Mouse (Mus musculus): ENCODE measurements around the gene Gpld1. TPM values are rescaled to one million over a fixed set of nuclear protein-coding genes. Genes with fewer than 3 reads are reported as not detected.

The Gpld1 gene
- polyA plus RNA-seq, 1 experiment from 2014 or later, result 1.5 TPM

- H3K36me3 ChIP-seq, result no peaks in the 10 kb centered on the region
- ATAC-seq (replicated peaks), result no peak
- WGBS, result 95% methylated on average over 6 of the region's 6 CpGs
- no peaks in the 10 kb centered on the region for H3K9me3 ChIP-seq
- no peaks in the 10 kb centered on the region for H3K4me1 ChIP-seq
- no peak overlapping the region for H3K27ac ChIP-seq (replicated peaks)
- H3K9ac ChIP-seq (replicated peaks), result no peak overlapping the region
- H3K4me3 ChIP-seq, result no peak overlapping the region
- H3K4me2 ChIP-seq (replicated peaks), result no peak overlapping the region
- H3K27me3 ChIP-seq, result no peaks in the 10 kb centered on the region
Measured at GRCm38 (mm10) chr13:25026409-25027113, 83.6 kb downstream of the Gpld1 start.

DNA sequence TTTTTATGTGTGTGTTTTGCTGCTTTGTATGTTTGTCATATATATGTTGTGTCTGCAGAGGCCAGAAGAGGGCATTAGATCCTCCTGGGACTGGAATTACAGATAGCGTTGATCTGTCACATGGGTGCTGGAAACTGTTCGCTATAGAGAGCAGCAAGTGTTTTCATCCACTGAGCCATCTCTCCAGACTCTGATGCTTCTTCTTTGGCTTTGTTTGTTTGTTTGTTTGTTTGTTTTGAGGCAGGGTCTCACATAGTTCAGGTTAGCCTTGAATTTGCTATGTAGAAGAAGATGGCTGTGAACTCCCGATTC lies 84.1 kb downstream of the Gpld1 start:
- Histone ChIP-seq H3K4me2 (replicated peaks) (no peak overlapping the region), H3K4me1 (no peaks in the 10 kb centered on the region), H3K27ac (replicated peaks) (no peak overlapping the region), H3K9me3 (no peaks in the 10 kb centered on the region), H3K27me3 (no peaks in the 10 kb centered on the region), H3K9ac (replicated peaks) (no peak overlapping the region), H3K36me3 (no peaks in the 10 kb centered on the region), H3K4me3 (no peak overlapping the region)
- 77% methylated on average over 3 of the region's 3 CpGs for WGBS
- no peak for ATAC-seq (replicated peaks)

- Histone ChIP-seq H3K4me2 (replicated peaks) (no peak overlapping the region), H3K9ac (replicated peaks) (no peak overlapping the region), H3K4me1 (no peaks in the 10 kb centered on the region), H3K9me3 (no peaks in the 10 kb centered on the region), H3K27me3 (no peaks in the 10 kb centered on the region), H3K36me3 (no peaks in the 10 kb centered on the region), H3K27ac (replicated peaks) (no peak overlapping the region), H3K4me3 (no peak overlapping the region)
- no peak for ATAC-seq (replicated peaks)
- WGBS, result 84% methylated on average over 2 of the region's 2 CpGs
Measured at GRCm38 (mm10) chr13:25039488-25039887, 96.5 kb downstream of the Gpld1 start.

Other genes starting within 250 kb of the Gpld1 start
- gene Armh2, start 201.9 kb upstream of the Gpld1 start, polyA plus RNA-seq (2015; fragmentation: Nextera tagmentation; extraction: Ambion mirVana), result not detected in 2 replicates
- 41.1 and 50.3 TPM in 2 replicates for gene Gmnn, start 181.2 kb upstream of the Gpld1 start, polyA plus RNA-seq (2015; fragmentation: Nextera tagmentation; extraction: Ambion mirVana)
- 29.0 and 30.8 TPM in 2 replicates for gene BC005537, start 141.5 kb upstream of the Gpld1 start, polyA plus RNA-seq (2015; fragmentation: Nextera tagmentation; extraction: Ambion mirVana)
- gene Acot13, start 111.6 kb upstream of the Gpld1 start, polyA plus RNA-seq (2015; fragmentation: Nextera tagmentation; extraction: Ambion mirVana), result 58.8 and 60.0 TPM in 2 replicates
- 46.5 and 48.9 TPM in 2 replicates for gene Tdp2, start 111.5 kb upstream of the Gpld1 start, polyA plus RNA-seq (2015; fragmentation: Nextera tagmentation; extraction: Ambion mirVana)
- 2.9 and 3.2 TPM in 2 replicates for gene D130043K22Rik, start 98.0 kb upstream of the Gpld1 start, polyA plus RNA-seq (2015; fragmentation: Nextera tagmentation; extraction: Ambion mirVana)
- gene Aldh5a1, start 5.5 kb upstream of the Gpld1 start, polyA plus RNA-seq (2015; fragmentation: Nextera tagmentation; extraction: Ambion mirVana), result 7.2 and 8.1 TPM in 2 replicates
- 15.8 and 17.6 TPM in 2 replicates for gene Mrs2, start 77.2 kb downstream of the Gpld1 start, polyA plus RNA-seq (2015; fragmentation: Nextera tagmentation; extraction: Ambion mirVana)
- 1.4 and 1.8 TPM in 2 replicates for gene Dcdc2a, start 112.9 kb downstream of the Gpld1 start, polyA plus RNA-seq (2015; fragmentation: Nextera tagmentation; extraction: Ambion mirVana)

Measured in forebrain, embryonic 15.5 days (tissue).